Mouse (Mus musculus): ENCODE results near the gene Thpo. TPM values are rescaled to one million over a fixed set of nuclear protein-coding genes. Genes with fewer than 3 reads are reported as not detected.

Thpo gene
- polyA plus RNA-seq, 1 experiment from 2014 or later, result 0.42 TPM

- ATAC-seq (ENCODE audit: low FRiP score, low TSS enrichment), result no peak
Measured at GRCm38 (mm10) chr16:20730293-20730711, 4.0 kb downstream of the Thpo start.

GRCm38 (mm10) chr16:20726384-20726783, 7.9 kb downstream of the Thpo start:
- no peak for TF ChIP-seq EP300 (optimal IDR thresholded peaks at IDR 0.05)
- no peak for TF ChIP-seq CTCF (IDR thresholded peaks at IDR 0.05; ENCODE audit: low read depth)
- Histone ChIP-seq H3K4me2 (replicated peaks; ENCODE audit: low read depth) (no peak overlapping the region), H3K9me3 (ENCODE audit: control insufficient read depth, low read length) (no peaks in the 10 kb centered on the region), H3K36me3 (ENCODE audit: control insufficient read depth, insufficient read depth, low read length) (no peaks in the 10 kb centered on the region; the same call in 1 of the 2 replicates), H3K4me1 (replicated peaks; ENCODE audit: control insufficient read depth, insufficient read depth) (no peaks in the 10 kb centered on the region; the same call in 1 of the 2 replicates), H3K9ac (ENCODE audit: low read length) (0 out of 2 replicates have a peak overlapping the region, but pooled peaks have one; percentile 13), H3K27ac (replicated peaks) (no peak overlapping the region), H3K27me3 (ENCODE audit: control insufficient read depth, insufficient read depth, low read length) (no peaks in the 10 kb centered on the region), H3K4me3 (ENCODE audit: low read depth, low read length) (no peak overlapping the region)
- 71% methylated on average over 1 of the region's 1 CpGs for WGBS
- DNase-seq (ENCODE audit: low spot score) (no peak), ATAC-seq (ENCODE audit: low FRiP score, low TSS enrichment) (peak; percentile 64; the same call in 1 of the 2 replicates)

More at GRCm38 (mm10) chr16:20730293-20730711, 4.0 kb downstream of the Thpo start:
- no peak overlapping the region for H3K4me2 ChIP-seq (replicated peaks; ENCODE audit: low read depth)
- H3K27me3 ChIP-seq (ENCODE audit: control insufficient read depth, insufficient read depth, low read length), result no peaks in the 10 kb centered on the region
- no peaks in the 10 kb centered on the region for H3K9me3 ChIP-seq (ENCODE audit: control insufficient read depth, low read length)
- WGBS, result 36% methylated on average over 5 of the region's 5 CpGs
- no peaks in the 10 kb centered on the region for H3K36me3 ChIP-seq (ENCODE audit: control insufficient read depth, insufficient read depth, low read length)
- no peak overlapping the region for H3K27ac ChIP-seq (replicated peaks)
- H3K4me3 ChIP-seq (ENCODE audit: low read depth, low read length), result no peak overlapping the region
- DNase-seq (ENCODE audit: low spot score), result no peak
- no peaks in the 10 kb centered on the region; the same call in 1 of the 2 replicates for H3K4me1 ChIP-seq (replicated peaks; ENCODE audit: control insufficient read depth, insufficient read depth)
- no peak overlapping the region for H3K9ac ChIP-seq (ENCODE audit: low read length)
- no peak for TF ChIP-seq CTCF (IDR thresholded peaks at IDR 0.05; ENCODE audit: low read depth)
- no peak for TF ChIP-seq EP300 (optimal IDR thresholded peaks at IDR 0.05)

GRCm38 (mm10) chr16:20725750-20726149, 8.6 kb downstream of the Thpo start:
- no peak overlapping the region for H3K4me3 ChIP-seq (ENCODE audit: low read depth, low read length)
- 83% methylated on average over 4 of the region's 4 CpGs for WGBS
- TF ChIP-seq CTCF (IDR thresholded peaks at IDR 0.05; ENCODE audit: low read depth) (no peak), EP300 (optimal IDR thresholded peaks at IDR 0.05) (no peak)
- no peaks in the 10 kb centered on the region for H3K27me3 ChIP-seq (ENCODE audit: control insufficient read depth, insufficient read depth, low read length)
- no peak for ATAC-seq (ENCODE audit: low FRiP score, low TSS enrichment)
- H3K4me2 ChIP-seq (replicated peaks; ENCODE audit: low read depth), result no peak overlapping the region
- DNase-seq (ENCODE audit: low spot score), result no peak
- no peaks in the 10 kb centered on the region for H3K9me3 ChIP-seq (ENCODE audit: control insufficient read depth, low read length)
- no peaks in the 10 kb centered on the region; the same call in 1 of the 2 replicates for H3K36me3 ChIP-seq (ENCODE audit: control insufficient read depth, insufficient read depth, low read length)
- no peak overlapping the region for H3K27ac ChIP-seq (replicated peaks)
- H3K4me1 ChIP-seq (replicated peaks; ENCODE audit: control insufficient read depth, insufficient read depth), result no peaks in the 10 kb centered on the region; the same call in 1 of the 2 replicates
- peak overlapping the region; percentile 13; the same call in 1 of the 2 replicates for H3K9ac ChIP-seq (ENCODE audit: low read length)

GRCm38 (mm10) chr16:20725321-20725720, 9.0 kb downstream of the Thpo start:
- DNase-seq (ENCODE audit: low spot score) (no peak), ATAC-seq (ENCODE audit: low FRiP score, low TSS enrichment) (no peak)
- WGBS, result 83% methylated on average over 7 of the region's 7 CpGs
- Histone ChIP-seq H3K4me3 (ENCODE audit: low read depth, low read length) (no peak overlapping the region), H3K4me1 (replicated peaks; ENCODE audit: control insufficient read depth, insufficient read depth) (no peaks in the 10 kb centered on the region; the same call in 1 of the 2 replicates), H3K27me3 (ENCODE audit: control insufficient read depth, insufficient read depth, low read length) (no peaks in the 10 kb centered on the region), H3K9ac (ENCODE audit: low read length) (no peak overlapping the region), H3K4me2 (replicated peaks; ENCODE audit: low read depth) (no peak overlapping the region), H3K27ac (replicated peaks) (no peak overlapping the region), H3K9me3 (ENCODE audit: control insufficient read depth, low read length) (no peaks in the 10 kb centered on the region), H3K36me3 (ENCODE audit: control insufficient read depth, insufficient read depth, low read length) (no peaks in the 10 kb centered on the region; the same call in 1 of the 2 replicates)
- TF ChIP-seq EP300 (optimal IDR thresholded peaks at IDR 0.05) (no peak), CTCF (IDR thresholded peaks at IDR 0.05; ENCODE audit: low read depth) (no peak)

- H3K4me2 ChIP-seq (replicated peaks; ENCODE audit: low read depth), result no peak overlapping the region
- H3K36me3 ChIP-seq (ENCODE audit: control insufficient read depth, insufficient read depth, low read length), result no peaks in the 10 kb centered on the region; the same call in 1 of the 2 replicates
- 28% methylated on average over 5 of the region's 5 CpGs for WGBS
- peak; percentile 92 for TF ChIP-seq CTCF (IDR thresholded peaks at IDR 0.05; ENCODE audit: low read depth)
- TF ChIP-seq EP300 (optimal IDR thresholded peaks at IDR 0.05), result no peak
- no peaks in the 10 kb centered on the region for H3K27me3 ChIP-seq (ENCODE audit: control insufficient read depth, insufficient read depth, low read length)
- no peaks in the 10 kb centered on the region for H3K9me3 ChIP-seq (ENCODE audit: control insufficient read depth, low read length)
- peak; percentile 79 for DNase-seq (ENCODE audit: low spot score)
- H3K27ac ChIP-seq (replicated peaks), result no peak overlapping the region
- peak; percentile 85 for ATAC-seq (ENCODE audit: low FRiP score, low TSS enrichment)
- no peak overlapping the region for H3K9ac ChIP-seq (ENCODE audit: low read length)
- no peak overlapping the region for H3K4me3 ChIP-seq (ENCODE audit: low read depth, low read length)
- no peaks in the 10 kb centered on the region; the same call in 1 of the 2 replicates for H3K4me1 ChIP-seq (replicated peaks; ENCODE audit: control insufficient read depth, insufficient read depth)
Measured at GRCm38 (mm10) chr16:20724338-20724748, 10.0 kb downstream of the Thpo start.

- Histone ChIP-seq H3K36me3 (ENCODE audit: control insufficient read depth, insufficient read depth, low read length) (no peaks in the 10 kb centered on the region; the same call in 1 of the 2 replicates), H3K4me3 (ENCODE audit: low read depth, low read length) (no peak overlapping the region), H3K4me1 (replicated peaks; ENCODE audit: control insufficient read depth, insufficient read depth) (no peaks in the 10 kb centered on the region; the same call in 1 of the 2 replicates), H3K9me3 (ENCODE audit: control insufficient read depth, low read length) (no peaks in the 10 kb centered on the region), H3K9ac (ENCODE audit: low read length) (no peak overlapping the region), H3K27me3 (ENCODE audit: control insufficient read depth, insufficient read depth, low read length) (no peaks in the 10 kb centered on the region), H3K4me2 (replicated peaks; ENCODE audit: low read depth) (no peak overlapping the region), H3K27ac (replicated peaks) (no peak overlapping the region)
- 33% methylated on average over 4 of the region's 4 CpGs for WGBS
- TF ChIP-seq CTCF (IDR thresholded peaks at IDR 0.05; ENCODE audit: low read depth) (no peak), EP300 (optimal IDR thresholded peaks at IDR 0.05) (no peak)
- no peak for DNase-seq (ENCODE audit: low spot score)
- ATAC-seq (ENCODE audit: low FRiP score, low TSS enrichment), result no peak
Measured at GRCm38 (mm10) chr16:20723247-20723646, 11.1 kb downstream of the Thpo start.
